Mouse (Mus musculus) heart, embryonic 11.5 days (tissue): Measurements from ENCODE around the gene Phldb2. TPM values are rescaled to one million over a fixed set of nuclear protein-coding genes. Genes with fewer than 3 reads are reported as not detected.

Experiments
- ATAC-seq: fragments of 200-750 bp; cut with Nextera tagmentation; replicated peaks from 2 replicates; pipeline ENCODE4 v1.8.0; 2017; ENCODE audit warnings: moderate library complexity; ENCODE audit not compliant: insufficient number of reproducible peaks, low FRiP score, low TSS enrichment
- H3K27ac ChIP-seq: fragments of 300-500 bp; sonication (generic); 2 replicates; pipeline ENCODE4 v1.5.1; 2014; ENCODE audit warnings: mild to moderate bottlenecking, low read depth, low read length
- H3K27me3 ChIP-seq: fragments of 300-500 bp; sonication (generic); 2 replicates; pipeline ENCODE4 v1.6.1; 2014; ENCODE audit warnings: mild to moderate bottlenecking, low read length, mixed read lengths; ENCODE audit not compliant: control insufficient read depth, insufficient read depth
- H3K36me3 ChIP-seq: fragments of 300-500 bp; sonication (generic); 2 replicates; pipeline ENCODE4 v1.6.1; 2014; ENCODE audit warnings: mild to moderate bottlenecking, low read length, moderate library complexity, mixed read lengths; ENCODE audit not compliant: control insufficient read depth, insufficient read depth
- H3K4me1 ChIP-seq: fragments of 300-500 bp; sonication (generic); 2 replicates; pipeline ENCODE4 v1.6.1; 2014; ENCODE audit warnings: low read length; ENCODE audit not compliant: control insufficient read depth, insufficient read depth
- H3K4me2 ChIP-seq: fragments of 300-500 bp; sonication (generic); 2 replicates; pipeline ENCODE4 v1.6.1; 2014; ENCODE audit warnings: mild to moderate bottlenecking, moderate library complexity
- H3K4me3 ChIP-seq: fragments of 300-500 bp; sonication (generic); 2 replicates; pipeline ENCODE4 v1.5.1; 2014; ENCODE audit warnings: low read depth, low read length
- H3K9ac ChIP-seq: fragments of 300-500 bp; sonication (generic); 2 replicates; pipeline ENCODE4 v1.6.1; 2014; ENCODE audit warnings: mild to moderate bottlenecking, low read depth, low read length, moderate library complexity
- H3K9me3 ChIP-seq: fragments of 300-500 bp; sonication (generic); replicated peaks from 2 replicates; pipeline ENCODE4 v1.6.1; 2016; ENCODE audit warnings: low read length; ENCODE audit not compliant: control insufficient read depth
- WGBS: fragments of 180-500 bp; shearing (Covaris S2); extraction: QIAGEN DNeasy Blood & Tissue Kit; methylation state at CpG from one replicate; pipeline ENCODE4 v1.1.7; 2014; ENCODE audit not compliant: insufficient replicate concordance; 5-methylcytosine and 5-hydroxymethylcytosine counted together
- polyA plus RNA-seq: library from polyadenylated mRNA; unstranded; fragments of >200 nt; fragmentation: Nextera tagmentation; extraction: Ambion mirVana; gene quantifications from 2 replicates; pipeline ENCODE4 v1.2.1, GENCODE M21; 2014

Phldb2 gene
- polyA plus RNA-seq, result 37.3 and 38.2 TPM in 2 replicates

GRCm38 (mm10) chr16:45953394-45953793 lies at the start of gene Phldb2:
Gene Phldb2, minus strand, starts transcription at chr16:45953598.
- Histone ChIP-seq H3K9ac (no peak within 1 kb of the TSS), H3K36me3 (no peaks in the 10 kb centered on the region), H3K27ac (no peak within 1 kb of the TSS), H3K4me3 (no peak within 1 kb of the TSS), H3K27me3 (no peaks in the 10 kb centered on the region), H3K4me2 (no peak within 1 kb of the TSS), H3K9me3 (no peaks in the 10 kb centered on the region), H3K4me1 (no peaks in the 10 kb centered on the region)
- 41% methylated on average over 4 of the region's 4 CpGs for WGBS
- no peak for ATAC-seq

- 84% methylated on average over 10 of the region's 10 CpGs for WGBS
- Histone ChIP-seq H3K4me2 (no peak overlapping the region), H3K9ac (no peak overlapping the region), H3K27ac (no peak overlapping the region), H3K9me3 (no peaks in the 10 kb centered on the region), H3K4me3 (no peak overlapping the region), H3K4me1 (no peaks in the 10 kb centered on the region), H3K27me3 (no peaks in the 10 kb centered on the region), H3K36me3 (no peaks in the 10 kb centered on the region)
- ATAC-seq, result no peak
These were observed 48.3 kb upstream of the Phldb2 start for GRCm38 (mm10) chr16:46001550-46002166.

DNA sequence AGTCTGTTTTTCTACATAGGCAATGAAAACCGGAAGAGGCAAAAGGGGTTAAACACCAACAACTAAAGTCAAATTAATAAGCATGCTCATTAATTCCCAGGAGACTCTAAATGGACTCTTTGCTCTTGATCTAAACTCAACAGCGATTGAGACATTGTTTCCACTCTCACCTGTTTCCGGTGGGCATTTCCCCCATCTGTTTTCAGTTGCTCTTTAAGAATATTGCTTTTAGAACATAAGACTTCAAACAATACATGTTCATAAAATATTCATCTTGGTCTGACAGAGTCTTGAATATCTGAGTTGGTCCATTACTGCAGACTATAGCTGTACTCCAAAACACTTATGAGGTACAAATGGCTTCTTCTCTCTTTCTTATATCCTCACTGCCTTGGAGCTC lies 47.6 kb upstream of the Phldb2 start:
- ATAC-seq, result no peak
- WGBS, result 89% methylated on average over 3 of the region's 3 CpGs

DNA sequence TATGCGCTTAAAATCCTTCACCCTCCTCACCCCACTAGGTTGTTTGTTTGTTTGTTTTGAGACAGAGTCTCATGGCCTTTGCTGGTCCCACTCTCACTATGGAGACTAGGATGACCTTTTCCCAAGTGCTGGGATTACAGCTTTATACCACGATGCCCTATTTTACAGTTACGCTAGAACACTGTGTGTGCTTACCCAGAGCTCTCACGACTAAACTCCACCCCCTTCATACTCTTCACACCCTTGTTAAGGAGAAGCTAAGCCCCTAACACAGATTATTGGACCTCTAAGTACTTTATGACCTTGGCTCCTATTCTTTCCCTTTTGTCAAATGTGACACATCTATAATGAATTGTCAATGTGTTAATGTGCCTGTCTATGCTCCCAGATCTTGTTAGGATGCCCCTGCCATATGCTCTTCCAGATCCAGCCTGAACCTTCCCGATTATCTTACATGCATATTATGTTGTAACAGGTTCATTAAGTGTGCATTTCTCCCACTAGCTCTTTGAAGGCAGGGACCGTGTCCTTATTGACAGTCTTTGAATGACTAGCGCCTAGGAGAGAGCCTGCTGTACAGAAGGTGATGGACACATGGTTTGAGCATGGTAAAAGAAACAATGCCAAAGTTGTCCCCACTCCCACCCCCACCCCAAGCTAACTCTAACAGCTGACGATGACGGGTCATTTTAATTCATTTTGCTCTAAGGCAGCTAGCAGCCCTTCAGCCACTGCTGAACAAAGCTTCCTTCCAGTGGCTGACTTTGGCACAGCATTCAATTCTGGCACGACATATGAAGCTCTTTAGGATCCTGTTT lies 46.2 kb upstream of the Phldb2 start:
- 78% methylated on average over 10 of the region's 10 CpGs for WGBS
- H3K4me2 ChIP-seq, result no peak overlapping the region
- no peaks in the 10 kb centered on the region for H3K9me3 ChIP-seq
- no peak overlapping the region for H3K4me3 ChIP-seq
- no peak overlapping the region for H3K27ac ChIP-seq
- no peaks in the 10 kb centered on the region for H3K36me3 ChIP-seq
- H3K9ac ChIP-seq, result no peak overlapping the region
- ATAC-seq, result no peak
- H3K4me1 ChIP-seq, result no peaks in the 10 kb centered on the region
- no peaks in the 10 kb centered on the region for H3K27me3 ChIP-seq

More for the DNA sequence above, 47.6 kb upstream of the Phldb2 start:
- Histone ChIP-seq H3K4me1 (no peaks in the 10 kb centered on the region), H3K4me2 (no peak overlapping the region), H3K4me3 (no peak overlapping the region), H3K27me3 (no peaks in the 10 kb centered on the region), H3K27ac (no peak overlapping the region), H3K9ac (no peak overlapping the region), H3K36me3 (no peaks in the 10 kb centered on the region), H3K9me3 (no peaks in the 10 kb centered on the region)

- ATAC-seq, result no peak
- no peak overlapping the region for H3K4me2 ChIP-seq
- no peak overlapping the region for H3K4me3 ChIP-seq
- no peaks in the 10 kb centered on the region for H3K36me3 ChIP-seq
- H3K27ac ChIP-seq, result no peak overlapping the region
- no peaks in the 10 kb centered on the region for H3K27me3 ChIP-seq
- no peak overlapping the region for H3K9ac ChIP-seq
- WGBS, result 64% methylated on average over 7 of the region's 7 CpGs
- no peaks in the 10 kb centered on the region for H3K9me3 ChIP-seq
- no peaks in the 10 kb centered on the region for H3K4me1 ChIP-seq
These were observed 44.8 kb upstream of the Phldb2 start for GRCm38 (mm10) chr16:45998231-45998630.

GRCm38 (mm10) chr16:45990901-45991676 lies 37.7 kb upstream of the Phldb2 start:
- no peak overlapping the region for H3K27ac ChIP-seq
- H3K27me3 ChIP-seq, result no peaks in the 10 kb centered on the region
- 47% methylated on average over 10 of the region's 10 CpGs for WGBS
- no peak for ATAC-seq
- no peak overlapping the region for H3K9ac ChIP-seq
- H3K4me2 ChIP-seq, result no peak overlapping the region
- no peaks in the 10 kb centered on the region for H3K4me1 ChIP-seq
- no peaks in the 10 kb centered on the region for H3K36me3 ChIP-seq
- no peaks in the 10 kb centered on the region for H3K9me3 ChIP-seq
- H3K4me3 ChIP-seq, result no peak overlapping the region

GRCm38 (mm10) chr16:45986236-45986635 lies 32.8 kb upstream of the Phldb2 start:
- Histone ChIP-seq H3K9me3 (no peaks in the 10 kb centered on the region), H3K27ac (no peak overlapping the region), H3K27me3 (no peaks in the 10 kb centered on the region), H3K4me1 (no peaks in the 10 kb centered on the region), H3K4me2 (no peak overlapping the region), H3K36me3 (no peaks in the 10 kb centered on the region), H3K9ac (no peak overlapping the region), H3K4me3 (no peak overlapping the region)
- WGBS, result 69% methylated on average over 1 of the region's 1 CpGs
- ATAC-seq, result no peak

GRCm38 (mm10) chr16:45984610-45985606 lies 31.5 kb upstream of the Phldb2 start:
- no peaks in the 10 kb centered on the region for H3K9me3 ChIP-seq
- no peak overlapping the region for H3K4me3 ChIP-seq
- no peaks in the 10 kb centered on the region for H3K36me3 ChIP-seq
- H3K9ac ChIP-seq, result no peak overlapping the region
- H3K4me1 ChIP-seq, result no peaks in the 10 kb centered on the region
- no peak for ATAC-seq
- no peaks in the 10 kb centered on the region for H3K27me3 ChIP-seq
- no peak overlapping the region for H3K27ac ChIP-seq
- H3K4me2 ChIP-seq, result no peak overlapping the region
- 73% methylated on average over 4 of the region's 4 CpGs for WGBS
